Mouse (Mus musculus) C2C12 (cell line): ENCODE measurements around the gene Foxo3. TPM values are rescaled to one million over a fixed set of nuclear protein-coding genes. Genes with fewer than 3 reads are reported as not detected.

Experiments used
- H3K27me3 ChIP-seq: one replicate; pipeline ENCODE4 v1.6.1; 2011; ENCODE audit not compliant: control insufficient read depth, insufficient read depth, insufficient read length
- H3K36me3 ChIP-seq: one replicate; pipeline ENCODE4 v1.6.1; 2011; ENCODE audit not compliant: control insufficient read depth, insufficient read depth
- H3K4me3 ChIP-seq: one replicate; pipeline ENCODE4 v1.5.1; 2011; ENCODE audit warnings: mild to moderate bottlenecking, control low read depth; ENCODE audit not compliant: poor library complexity, insufficient read depth, severe bottlenecking
- H3K79me2 ChIP-seq: one replicate; pipeline ENCODE4 v1.6.1; 2011; ENCODE audit not compliant: control insufficient read depth, insufficient read depth
- H3K79me3 ChIP-seq: one replicate; pipeline ENCODE4 v1.6.1; 2011; ENCODE audit warnings: low read depth, control low read depth
- H3ac ChIP-seq: one replicate; pipeline ENCODE3; 2011; ENCODE audit warnings: low read depth; ENCODE audit not compliant: control insufficient read depth, insufficient read length
- CEBPB ChIP-seq: IDR thresholded peaks from one replicate; pipeline ENCODE4 v1.6.1; 2011; ENCODE audit warnings: low read depth, mild to moderate bottlenecking, control low read depth, moderate library complexity
- CTCF ChIP-seq: IDR thresholded peaks from one replicate; pipeline ENCODE4 v1.5.1; 2011; ENCODE audit not compliant: control insufficient read depth, insufficient read depth, insufficient read length
- FOSL1 ChIP-seq: IDR thresholded peaks from one replicate; pipeline ENCODE4 v1.8.0; 2011; ENCODE audit warnings: mild to moderate bottlenecking, low read length; ENCODE audit not compliant: poor library complexity, insufficient read depth, severe bottlenecking
- MAX ChIP-seq: IDR thresholded peaks from one replicate; pipeline ENCODE4 v1.6.1; 2011; ENCODE audit warnings: mild to moderate bottlenecking, control low read depth
- MYOD1 ChIP-seq: IDR thresholded peaks from one replicate; pipeline ENCODE4 v1.6.1; 2011; ENCODE audit warnings: low read depth; ENCODE audit not compliant: control insufficient read depth, insufficient read length
- MYOG ChIP-seq: IDR thresholded peaks from one replicate; pipeline ENCODE4 v1.6.1; 2011; ENCODE audit not compliant: control insufficient read depth, insufficient read length; ENCODE audit errors: extremely low read depth
- USF1 ChIP-seq: IDR thresholded peaks from one replicate; pipeline ENCODE4 v1.6.1; 2011; ENCODE audit warnings: low read depth, mild to moderate bottlenecking, control low read depth, moderate library complexity
- polyA plus RNA-seq: library from polyadenylated mRNA; unstranded; fragments of >200 nt; fragmentation: generic; extraction: Trizol; gene quantifications from one replicate; pipeline ENCODE4 v1.2.1, GENCODE M21; 2012; ENCODE audit warnings: missing spikeins

Foxo3 gene
- polyA plus RNA-seq, 1 experiment, result 4.8 TPM

- Histone ChIP-seq H3K36me3 (no peaks in the 10 kb centered on the region), H3ac (no peak overlapping the region), H3K79me2 (peaks cover 30% of the 10 kb centered on the region), H3K79me3 (no peaks in the 10 kb centered on the region), H3K27me3 (no peaks in the 10 kb centered on the region), H3K4me3 (no peak overlapping the region)
- no peak for TF ChIP-seq CEBPB
- no peak for TF ChIP-seq MYOD1
- TF ChIP-seq MAX, result no peak
- no peak for TF ChIP-seq CTCF
- TF ChIP-seq MYOG, result no peak
- TF ChIP-seq USF1, result no peak
- TF ChIP-seq FOSL1, result no peak
These were observed 37.4 kb downstream of the Foxo3 start for GRCm38 (mm10) chr10:42238923-42239809.

DNA sequence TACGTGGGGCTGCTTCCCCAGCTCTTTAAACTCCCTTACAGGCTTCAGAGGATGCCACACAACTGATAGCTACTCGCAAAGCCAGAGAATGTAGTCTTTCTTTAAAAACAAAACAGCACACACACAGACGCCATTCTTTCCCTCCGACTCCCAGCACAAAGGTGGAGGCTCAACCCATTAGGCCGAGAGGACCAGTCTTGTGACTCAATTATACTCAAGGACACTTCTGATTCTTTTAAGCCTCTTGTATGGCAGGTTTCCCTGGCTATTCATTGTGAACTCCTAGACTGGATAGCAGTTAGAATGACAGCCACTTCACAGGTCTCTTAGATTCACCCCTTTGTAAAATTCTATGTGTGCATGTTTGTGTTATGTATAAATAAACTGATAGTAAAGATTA is 38.3 kb downstream of the Foxo3 start:
- no peaks in the 10 kb centered on the region for H3K27me3 ChIP-seq
- H3K4me3 ChIP-seq, result no peak overlapping the region
- H3K79me2 ChIP-seq, result peaks cover 30% of the 10 kb centered on the region

DNA sequence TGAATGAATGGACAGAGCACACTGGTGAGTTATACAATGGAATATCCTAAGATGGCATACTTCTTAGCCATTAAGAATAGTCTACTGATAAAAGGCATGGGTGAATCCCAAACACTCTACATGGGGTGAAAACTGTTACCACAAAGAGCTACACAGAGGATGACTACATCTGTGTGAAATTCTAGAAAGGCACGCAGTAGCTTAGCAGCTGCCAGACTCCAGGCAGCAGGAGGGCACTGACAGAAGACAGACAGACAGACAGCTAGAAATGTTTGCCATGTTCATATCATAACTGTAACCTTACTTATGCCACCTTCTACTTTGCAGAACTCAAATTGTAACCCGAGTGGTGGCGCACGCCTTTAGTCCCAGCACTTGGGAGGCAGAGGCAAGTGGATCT is 39.0 kb downstream of the Foxo3 start:
- peaks cover 29% of the 10 kb centered on the region for H3K79me2 ChIP-seq
- H3K27me3 ChIP-seq, result no peaks in the 10 kb centered on the region
- H3K4me3 ChIP-seq, result no peak overlapping the region
- no peaks in the 10 kb centered on the region for H3K36me3 ChIP-seq
- no peak overlapping the region for H3ac ChIP-seq
- TF ChIP-seq MYOD1 (peak; percentile 32), MAX (no peak), MYOG (no peak), FOSL1 (no peak)
- H3K79me3 ChIP-seq, result no peaks in the 10 kb centered on the region

More for the DNA sequence above, 38.3 kb downstream of the Foxo3 start:
- H3ac ChIP-seq, result no peak overlapping the region
- TF ChIP-seq FOSL1 (no peak), CTCF (no peak), MYOD1 (no peak), MYOG (no peak), MAX (no peak), CEBPB (no peak), USF1 (no peak)
- H3K36me3 ChIP-seq, result no peaks in the 10 kb centered on the region
- no peaks in the 10 kb centered on the region for H3K79me3 ChIP-seq

- Histone ChIP-seq H3ac (no peak overlapping the region), H3K4me3 (no peak overlapping the region), H3K79me2 (peaks cover 33% of the 10 kb centered on the region)
These were observed 41.2 kb downstream of the Foxo3 start for GRCm38 (mm10) chr10:42235321-42235720.

GRCm38 (mm10) chr10:42232977-42233376 is 43.6 kb downstream of the Foxo3 start:
- Histone ChIP-seq H3ac (no peak overlapping the region), H3K36me3 (no peaks in the 10 kb centered on the region), H3K79me3 (no peaks in the 10 kb centered on the region), H3K4me3 (no peak overlapping the region), H3K79me2 (peaks cover 37% of the 10 kb centered on the region), H3K27me3 (no peaks in the 10 kb centered on the region)
- TF ChIP-seq USF1 (no peak), MYOD1 (no peak), CEBPB (no peak), FOSL1 (no peak), MYOG (no peak), CTCF (no peak)

More at GRCm38 (mm10) chr10:42235321-42235720, 41.2 kb downstream of the Foxo3 start:
- Histone ChIP-seq H3K79me3 (no peaks in the 10 kb centered on the region), H3K27me3 (no peaks in the 10 kb centered on the region), H3K36me3 (no peaks in the 10 kb centered on the region)
- TF ChIP-seq MYOG, result no peak
- no peak for TF ChIP-seq CTCF
- TF ChIP-seq MAX, result no peak
- TF ChIP-seq FOSL1, result no peak
- TF ChIP-seq CEBPB, result no peak

GRCm38 (mm10) chr10:42231847-42232246 is 44.7 kb downstream of the Foxo3 start:
- Histone ChIP-seq H3ac (no peak overlapping the region), H3K27me3 (no peaks in the 10 kb centered on the region), H3K79me3 (no peaks in the 10 kb centered on the region), H3K4me3 (no peak overlapping the region), H3K36me3 (no peaks in the 10 kb centered on the region), H3K79me2 (peaks cover 42% of the 10 kb centered on the region)
- no peak for TF ChIP-seq MYOG
- no peak for TF ChIP-seq MAX
- no peak for TF ChIP-seq MYOD1
- TF ChIP-seq USF1, result no peak
- TF ChIP-seq CEBPB, result no peak
- no peak for TF ChIP-seq CTCF
- TF ChIP-seq FOSL1, result no peak
